Mouse (Mus musculus): Measurements from ENCODE around the gene Hnrnpk.

GRCm38 (mm10) chr13:58368835-58369234, 34.3 kb downstream of the Hnrnpk start:
- TF ChIP-seq CTCF (IDR thresholded peaks at IDR 0.05; ENCODE audit: insufficient read depth, low read depth, low read length) (no peak), POLR2A (IDR thresholded peaks at IDR 0.05; ENCODE audit: insufficient read depth, low read depth, low read length) (no peak)
